Mouse (Mus musculus) heart, adult 8-10 months (tissue): ENCODE data around the gene Kif1b. TPM values are rescaled to one million over a fixed set of nuclear protein-coding genes. Genes with fewer than 3 reads are reported as not detected.
A peak's percentile ranks its signal among the peaks of the same experiment; 100 is the strongest.
"Not testable (repeated sequence)": the region's sequence is repeated elsewhere in the genome, so short reads cannot be mapped to it uniquely, and the experiment has no call there.

ENCODE experiments used
- DNase-seq: peaks from one replicate; pipeline ENCODE4 v3.0.0; 2022; ENCODE audit warnings: low spot score
- total RNA-seq, 4 experiments: library from RNA; stranded (reverse); gene quantifications; 2 replicates each; pipeline ENCODE4 v1.2.4; 2022

The Kif1b gene
- total RNA-seq, 4 experiments from 2014 or later: 159 to 211 (median 191) TPM

- DNase-seq: no peak
Measured at GRCm38 (mm10) chr4:149171581-149171981, 135.9 kb downstream of the Kif1b start.

GRCm38 (mm10) chr4:149170394-149170931 is 137.0 kb downstream of the Kif1b start:
- no peak for DNase-seq

- not testable (repeated sequence) for DNase-seq
Measured at GRCm38 (mm10) chr4:149169926-149170325, 137.6 kb downstream of the Kif1b start.

- DNase-seq: no peak
Measured at GRCm38 (mm10) chr4:149168016-149168415, 139.5 kb downstream of the Kif1b start.

GRCm38 (mm10) chr4:149166957-149167611 is 140.4 kb downstream of the Kif1b start:
- no peak for DNase-seq

- DNase-seq: peak; percentile 97
Measured at GRCm38 (mm10) chr4:149166215-149166946, 141.1 kb downstream of the Kif1b start, which contains the start of gene Pgd. Gene Pgd, minus strand, starts transcription at chr4:149166771.

GRCm38 (mm10) chr4:149164150-149164549 is 143.3 kb downstream of the Kif1b start:
- DNase-seq: no peak

GRCm38 (mm10) chr4:149163196-149163595 is 144.3 kb downstream of the Kif1b start:
- DNase-seq: no peak

- no peak for DNase-seq
Measured at GRCm38 (mm10) chr4:149161166-149161565, 146.3 kb downstream of the Kif1b start.

- DNase-seq: no peak
Measured at GRCm38 (mm10) chr4:149159891-149160290, 147.6 kb downstream of the Kif1b start.

GRCm38 (mm10) chr4:149159203-149159602 is 148.3 kb downstream of the Kif1b start:
- DNase-seq: no peak

- no peak for DNase-seq
Measured at GRCm38 (mm10) chr4:149157415-149157973, 150.0 kb downstream of the Kif1b start.

- no peak for DNase-seq
Measured at GRCm38 (mm10) chr4:149155711-149156110, 151.8 kb downstream of the Kif1b start.

- DNase-seq: no peak
Measured at GRCm38 (mm10) chr4:149154859-149155258, 152.6 kb downstream of the Kif1b start.

- DNase-seq: no peak
Measured at GRCm38 (mm10) chr4:149150721-149151120, 156.8 kb downstream of the Kif1b start.

GRCm38 (mm10) chr4:149150256-149150655 is 157.2 kb downstream of the Kif1b start:
- no peak for DNase-seq

- no peak for DNase-seq
Measured at GRCm38 (mm10) chr4:149149611-149150010, 157.9 kb downstream of the Kif1b start.

GRCm38 (mm10) chr4:149149196-149149595 is 158.3 kb downstream of the Kif1b start:
- no peak for DNase-seq

GRCm38 (mm10) chr4:149148084-149148483 is 159.4 kb downstream of the Kif1b start:
- DNase-seq: no peak

- DNase-seq: no peak
Measured at GRCm38 (mm10) chr4:149147528-149147927, 160.0 kb downstream of the Kif1b start.

GRCm38 (mm10) chr4:149145151-149145550 is 162.3 kb downstream of the Kif1b start:
- no peak for DNase-seq

- peak; percentile 88 for DNase-seq
Measured at GRCm38 (mm10) chr4:149144459-149144858, 163.0 kb downstream of the Kif1b start.
